Mouse (Mus musculus): ENCODE measurements around the gene Abcc12. TPM values are rescaled to one million over a fixed set of nuclear protein-coding genes. Genes with fewer than 3 reads are reported as not detected.

Gene Abcc12
- polyA plus RNA-seq, 1 experiment from 2014 or later, result 0.14 TPM

DNA sequence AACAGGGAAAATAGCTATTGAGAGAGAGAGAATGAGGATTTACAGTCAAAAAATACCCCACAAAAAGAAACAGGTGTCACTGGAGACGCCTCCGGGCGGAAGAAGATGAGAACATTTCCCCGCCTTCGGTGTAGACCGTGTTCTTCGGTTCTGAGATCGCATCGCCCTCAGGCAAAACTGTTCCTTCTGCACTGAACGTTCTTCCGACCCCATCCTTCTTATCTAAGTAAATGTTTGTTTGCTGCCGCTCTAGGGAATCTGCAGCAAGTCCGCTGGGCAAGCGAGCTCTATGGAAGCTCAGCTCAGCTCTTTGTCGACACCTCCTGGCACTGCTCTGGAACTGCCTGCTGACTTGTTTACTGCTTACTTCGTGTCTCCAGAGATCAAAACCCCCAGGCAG lies 5.0 kb upstream of the Abcc12 start:
- Histone ChIP-seq H3K27ac (ENCODE audit: low read length) (no peak overlapping the region), H3K27me3 (ENCODE audit: control insufficient read depth, insufficient read depth, low read length) (no peaks in the 10 kb centered on the region), H3K4me3 (replicated peaks; ENCODE audit: low read length) (peak overlapping the region; percentile 50), H3K9me3 (replicated peaks; ENCODE audit: control insufficient read depth, low read length) (no peaks in the 10 kb centered on the region), H3K36me3 (ENCODE audit: control insufficient read depth, insufficient read depth, low read length) (no peaks in the 10 kb centered on the region), H3K4me2 (ENCODE audit: low read depth, low read length) (peak overlapping the region; percentile 79), H3K4me1 (ENCODE audit: control insufficient read depth, insufficient read depth, low read length) (no peaks in the 10 kb centered on the region), H3K9ac (ENCODE audit: low read length) (peak overlapping the region; percentile 55)
- 2% methylated on average over 16 of the region's 16 CpGs for WGBS
- ATAC-seq (ENCODE audit: insufficient read depth, low FRiP score), result no peak

- Histone ChIP-seq H3K9me3 (replicated peaks; ENCODE audit: control insufficient read depth, low read length) (no peaks in the 10 kb centered on the region), H3K27ac (ENCODE audit: low read length) (no peak overlapping the region), H3K36me3 (ENCODE audit: control insufficient read depth, insufficient read depth, low read length) (no peaks in the 10 kb centered on the region), H3K4me1 (ENCODE audit: control insufficient read depth, insufficient read depth, low read length) (no peaks in the 10 kb centered on the region), H3K4me3 (replicated peaks; ENCODE audit: low read length) (peak overlapping the region; percentile 50), H3K9ac (ENCODE audit: low read length) (no peak overlapping the region), H3K4me2 (ENCODE audit: low read depth, low read length) (peak overlapping the region; percentile 79), H3K27me3 (ENCODE audit: control insufficient read depth, insufficient read depth, low read length) (no peaks in the 10 kb centered on the region)
- peak; percentile 44; the same call in 1 of the 2 replicates for ATAC-seq (ENCODE audit: insufficient read depth, low FRiP score)
- 5% methylated on average over 11 of the region's 11 CpGs for WGBS
Measured at GRCm38 (mm10) chr8:86585118-86585517, 4.6 kb upstream of the Abcc12 start.

- H3K27me3 ChIP-seq (ENCODE audit: control insufficient read depth, insufficient read depth, low read length), result no peaks in the 10 kb centered on the region
- H3K9me3 ChIP-seq (replicated peaks; ENCODE audit: control insufficient read depth, low read length), result no peaks in the 10 kb centered on the region
- H3K4me2 ChIP-seq (ENCODE audit: low read depth, low read length), result no peak overlapping the region
- 79% methylated on average over 4 of the region's 4 CpGs for WGBS
- H3K4me3 ChIP-seq (replicated peaks; ENCODE audit: low read length), result no peak overlapping the region
- ATAC-seq (ENCODE audit: insufficient read depth, low FRiP score), result no peak
- H3K4me1 ChIP-seq (ENCODE audit: control insufficient read depth, insufficient read depth, low read length), result no peaks in the 10 kb centered on the region
- H3K9ac ChIP-seq (ENCODE audit: low read length), result no peak overlapping the region
- no peak overlapping the region for H3K27ac ChIP-seq (ENCODE audit: low read length)
- H3K36me3 ChIP-seq (ENCODE audit: control insufficient read depth, insufficient read depth, low read length), result no peaks in the 10 kb centered on the region
Measured at GRCm38 (mm10) chr8:86581921-86582331, 1.4 kb upstream of the Abcc12 start.

- Histone ChIP-seq H3K9me3 (replicated peaks; ENCODE audit: control insufficient read depth, low read length) (no peaks in the 10 kb centered on the region), H3K4me2 (ENCODE audit: low read depth, low read length) (no peak overlapping the region), H3K27me3 (ENCODE audit: control insufficient read depth, insufficient read depth, low read length) (no peaks in the 10 kb centered on the region), H3K36me3 (ENCODE audit: control insufficient read depth, insufficient read depth, low read length) (no peaks in the 10 kb centered on the region), H3K27ac (ENCODE audit: low read length) (no peak overlapping the region), H3K4me3 (replicated peaks; ENCODE audit: low read length) (no peak overlapping the region), H3K4me1 (ENCODE audit: control insufficient read depth, insufficient read depth, low read length) (no peaks in the 10 kb centered on the region), H3K9ac (ENCODE audit: low read length) (no peak overlapping the region)
- 66% methylated on average over 8 of the region's 8 CpGs for WGBS
- no peak for ATAC-seq (ENCODE audit: insufficient read depth, low FRiP score)
Measured at GRCm38 (mm10) chr8:86578693-86579092, 1.8 kb downstream of the Abcc12 start.

DNA sequence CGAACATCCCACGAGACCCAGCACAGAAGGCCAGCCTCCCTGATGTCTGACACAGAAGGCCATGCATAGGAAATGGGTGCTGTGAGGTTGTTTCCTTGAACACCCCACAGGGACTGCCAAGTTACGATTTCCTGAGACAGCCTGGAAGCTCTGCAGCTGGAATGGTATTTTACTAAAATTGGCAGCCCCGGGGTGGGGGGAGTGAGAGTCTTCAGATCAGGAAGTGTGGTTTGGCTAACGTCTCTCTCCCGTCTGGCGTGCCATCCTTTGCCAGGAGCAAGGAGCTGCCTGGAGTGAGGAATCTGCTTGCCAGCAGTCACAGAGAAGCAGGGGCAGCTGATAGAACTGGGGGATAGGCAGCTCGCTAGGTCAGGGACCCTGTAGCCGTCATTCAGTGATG lies 2.4 kb downstream of the Abcc12 start:
- H3K4me2 ChIP-seq (ENCODE audit: low read depth, low read length), result no peak overlapping the region
- ATAC-seq (ENCODE audit: insufficient read depth, low FRiP score), result no peak
- no peak overlapping the region for H3K9ac ChIP-seq (ENCODE audit: low read length)

DNA sequence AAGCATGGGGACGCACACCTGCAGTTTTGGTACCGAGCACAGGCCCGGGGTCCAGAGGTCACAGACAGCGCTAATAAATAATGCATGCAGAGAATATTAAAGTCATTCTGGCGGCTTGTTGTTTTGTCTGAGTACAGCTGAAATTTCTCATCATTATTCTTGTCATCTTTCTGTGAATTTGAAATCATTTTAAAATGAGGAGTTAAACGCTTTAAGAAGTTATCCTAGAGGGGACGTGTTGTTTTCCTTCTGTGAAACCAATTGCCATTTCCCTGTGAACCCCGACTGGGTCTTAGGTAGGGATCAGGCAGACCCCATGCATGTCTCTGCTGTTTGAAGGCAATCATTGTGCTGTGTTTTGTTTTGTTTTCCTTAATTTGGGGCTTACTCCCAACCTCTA lies 2.9 kb downstream of the Abcc12 start:
- Histone ChIP-seq H3K36me3 (ENCODE audit: control insufficient read depth, insufficient read depth, low read length) (no peaks in the 10 kb centered on the region), H3K4me2 (ENCODE audit: low read depth, low read length) (no peak overlapping the region), H3K4me1 (ENCODE audit: control insufficient read depth, insufficient read depth, low read length) (no peaks in the 10 kb centered on the region), H3K9ac (ENCODE audit: low read length) (no peak overlapping the region), H3K9me3 (replicated peaks; ENCODE audit: control insufficient read depth, low read length) (no peaks in the 10 kb centered on the region), H3K27ac (ENCODE audit: low read length) (no peak overlapping the region), H3K27me3 (ENCODE audit: control insufficient read depth, insufficient read depth, low read length) (no peaks in the 10 kb centered on the region), H3K4me3 (replicated peaks; ENCODE audit: low read length) (no peak overlapping the region)
- WGBS, result 74% methylated on average over 8 of the region's 8 CpGs
- ATAC-seq (ENCODE audit: insufficient read depth, low FRiP score), result no peak

More for the DNA sequence above, 2.4 kb downstream of the Abcc12 start:
- Histone ChIP-seq H3K4me3 (replicated peaks; ENCODE audit: low read length) (no peak overlapping the region), H3K36me3 (ENCODE audit: control insufficient read depth, insufficient read depth, low read length) (no peaks in the 10 kb centered on the region), H3K27me3 (ENCODE audit: control insufficient read depth, insufficient read depth, low read length) (no peaks in the 10 kb centered on the region), H3K9me3 (replicated peaks; ENCODE audit: control insufficient read depth, low read length) (no peaks in the 10 kb centered on the region), H3K27ac (ENCODE audit: low read length) (no peak overlapping the region), H3K4me1 (ENCODE audit: control insufficient read depth, insufficient read depth, low read length) (no peaks in the 10 kb centered on the region)
- WGBS, result 37% methylated on average over 9 of the region's 9 CpGs

DNA sequence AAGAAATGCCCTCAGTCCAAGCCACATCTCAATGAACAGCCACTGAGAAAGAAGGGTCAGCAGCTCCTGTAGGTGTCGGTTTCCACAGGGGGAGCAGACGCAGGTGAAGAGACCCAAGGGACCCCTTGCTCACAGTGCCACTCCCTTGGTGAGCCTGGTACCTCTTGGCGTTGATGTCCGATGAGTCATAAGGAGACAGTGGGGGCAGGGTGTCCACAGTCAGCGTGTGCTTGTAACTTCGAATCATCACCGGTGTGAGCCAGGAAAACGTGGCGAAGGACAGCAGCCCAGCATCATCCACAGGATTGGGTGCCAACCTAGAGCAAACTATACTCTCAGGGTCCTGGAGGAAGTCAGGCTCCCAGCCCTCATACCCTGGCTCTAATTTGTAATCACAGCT lies 16.8 kb downstream of the Abcc12 start:
- Histone ChIP-seq H3K27ac (ENCODE audit: low read length) (no peak overlapping the region), H3K4me1 (ENCODE audit: control insufficient read depth, insufficient read depth, low read length) (no peaks in the 10 kb centered on the region), H3K4me2 (ENCODE audit: low read depth, low read length) (no peak overlapping the region), H3K9me3 (replicated peaks; ENCODE audit: control insufficient read depth, low read length) (no peaks in the 10 kb centered on the region), H3K27me3 (ENCODE audit: control insufficient read depth, insufficient read depth, low read length) (no peaks in the 10 kb centered on the region), H3K4me3 (replicated peaks; ENCODE audit: low read length) (no peak overlapping the region), H3K9ac (ENCODE audit: low read length) (no peak overlapping the region), H3K36me3 (ENCODE audit: control insufficient read depth, insufficient read depth, low read length) (no peaks in the 10 kb centered on the region)
- WGBS, result 82% methylated on average over 9 of the region's 9 CpGs
- no peak for ATAC-seq (ENCODE audit: insufficient read depth, low FRiP score)

DNA sequence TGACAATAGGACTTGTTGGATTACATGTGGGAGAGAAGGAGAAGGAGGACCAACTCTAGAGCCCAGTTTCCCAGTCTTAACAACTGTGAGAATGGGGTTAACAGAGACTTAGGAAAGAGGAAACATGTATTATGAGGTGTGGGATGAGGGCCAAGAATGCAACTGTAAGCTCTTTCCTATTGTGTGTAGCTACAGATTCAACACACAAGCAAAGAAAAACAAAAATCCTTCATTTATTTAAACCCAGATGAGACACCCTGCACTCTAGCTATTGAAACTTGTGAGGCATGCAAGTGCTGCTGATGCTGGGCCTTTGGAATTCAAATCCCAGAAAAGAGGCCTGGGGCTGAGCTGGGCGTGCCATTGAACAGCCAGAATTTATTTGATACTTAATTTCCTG lies 18.7 kb downstream of the Abcc12 start:
- Histone ChIP-seq H3K9me3 (replicated peaks; ENCODE audit: control insufficient read depth, low read length) (no peaks in the 10 kb centered on the region), H3K4me1 (ENCODE audit: control insufficient read depth, insufficient read depth, low read length) (no peaks in the 10 kb centered on the region), H3K4me3 (replicated peaks; ENCODE audit: low read length) (no peak overlapping the region), H3K36me3 (ENCODE audit: control insufficient read depth, insufficient read depth, low read length) (no peaks in the 10 kb centered on the region), H3K4me2 (ENCODE audit: low read depth, low read length) (no peak overlapping the region), H3K9ac (ENCODE audit: low read length) (no peak overlapping the region), H3K27ac (ENCODE audit: low read length) (no peak overlapping the region), H3K27me3 (ENCODE audit: control insufficient read depth, insufficient read depth, low read length) (no peaks in the 10 kb centered on the region)
- ATAC-seq (ENCODE audit: insufficient read depth, low FRiP score), result no peak
- 45% methylated on average over 1 of the region's 1 CpGs for WGBS

GRCm38 (mm10) chr8:86560688-86561065 lies 19.8 kb downstream of the Abcc12 start:
- 86% methylated on average over 10 of the region's 10 CpGs for WGBS
- Histone ChIP-seq H3K4me1 (ENCODE audit: control insufficient read depth, insufficient read depth, low read length) (no peaks in the 10 kb centered on the region), H3K9me3 (replicated peaks; ENCODE audit: control insufficient read depth, low read length) (no peaks in the 10 kb centered on the region), H3K27me3 (ENCODE audit: control insufficient read depth, insufficient read depth, low read length) (no peaks in the 10 kb centered on the region), H3K4me3 (replicated peaks; ENCODE audit: low read length) (no peak overlapping the region), H3K9ac (ENCODE audit: low read length) (no peak overlapping the region), H3K4me2 (ENCODE audit: low read depth, low read length) (no peak overlapping the region), H3K27ac (ENCODE audit: low read length) (no peak overlapping the region), H3K36me3 (ENCODE audit: control insufficient read depth, insufficient read depth, low read length) (no peaks in the 10 kb centered on the region)
- ATAC-seq (ENCODE audit: insufficient read depth, low FRiP score), result no peak

All from stomach, embryonic 16.5 days (tissue).